Mouse (Mus musculus) heart, embryonic 11.5 days (tissue): ENCODE data around the gene Gucy1a1. TPM values are rescaled to one million over a fixed set of nuclear protein-coding genes. Genes with fewer than 3 reads are reported as not detected.
"Not testable (repeated sequence)": the region's sequence is repeated elsewhere in the genome, so short reads cannot be mapped to it uniquely, and the experiment has no call there.

Experiments used
- ATAC-seq: fragments of 200-750 bp; cut with Nextera tagmentation; replicated peaks from 2 replicates; pipeline ENCODE4 v1.8.0; 2017; ENCODE audit warnings: moderate library complexity; ENCODE audit not compliant: insufficient number of reproducible peaks, low FRiP score, low TSS enrichment
- H3K27ac ChIP-seq: fragments of 300-500 bp; sonication (generic); 2 replicates; pipeline ENCODE4 v1.5.1; 2014; ENCODE audit warnings: mild to moderate bottlenecking, low read depth, low read length
- H3K27me3 ChIP-seq: fragments of 300-500 bp; sonication (generic); 2 replicates; pipeline ENCODE4 v1.6.1; 2014; ENCODE audit warnings: mild to moderate bottlenecking, low read length, mixed read lengths; ENCODE audit not compliant: control insufficient read depth, insufficient read depth
- H3K36me3 ChIP-seq: fragments of 300-500 bp; sonication (generic); 2 replicates; pipeline ENCODE4 v1.6.1; 2014; ENCODE audit warnings: mild to moderate bottlenecking, low read length, moderate library complexity, mixed read lengths; ENCODE audit not compliant: control insufficient read depth, insufficient read depth
- H3K4me1 ChIP-seq: fragments of 300-500 bp; sonication (generic); 2 replicates; pipeline ENCODE4 v1.6.1; 2014; ENCODE audit warnings: low read length; ENCODE audit not compliant: control insufficient read depth, insufficient read depth
- H3K4me2 ChIP-seq: fragments of 300-500 bp; sonication (generic); 2 replicates; pipeline ENCODE4 v1.6.1; 2014; ENCODE audit warnings: mild to moderate bottlenecking, moderate library complexity
- H3K4me3 ChIP-seq: fragments of 300-500 bp; sonication (generic); 2 replicates; pipeline ENCODE4 v1.5.1; 2014; ENCODE audit warnings: low read depth, low read length
- H3K9ac ChIP-seq: fragments of 300-500 bp; sonication (generic); 2 replicates; pipeline ENCODE4 v1.6.1; 2014; ENCODE audit warnings: mild to moderate bottlenecking, low read depth, low read length, moderate library complexity
- H3K9me3 ChIP-seq: fragments of 300-500 bp; sonication (generic); replicated peaks from 2 replicates; pipeline ENCODE4 v1.6.1; 2016; ENCODE audit warnings: low read length; ENCODE audit not compliant: control insufficient read depth
- WGBS: fragments of 180-500 bp; shearing (Covaris S2); extraction: QIAGEN DNeasy Blood & Tissue Kit; methylation state at CpG from one replicate; pipeline ENCODE4 v1.1.7; 2014; ENCODE audit not compliant: insufficient replicate concordance; 5-methylcytosine and 5-hydroxymethylcytosine counted together
- polyA plus RNA-seq: library from polyadenylated mRNA; unstranded; fragments of >200 nt; fragmentation: Nextera tagmentation; extraction: Ambion mirVana; gene quantifications from 2 replicates; pipeline ENCODE4 v1.2.1, GENCODE M21; 2014

Gucy1a1 gene
- 45.4 and 57.7 TPM in 2 replicates for polyA plus RNA-seq

DNA sequence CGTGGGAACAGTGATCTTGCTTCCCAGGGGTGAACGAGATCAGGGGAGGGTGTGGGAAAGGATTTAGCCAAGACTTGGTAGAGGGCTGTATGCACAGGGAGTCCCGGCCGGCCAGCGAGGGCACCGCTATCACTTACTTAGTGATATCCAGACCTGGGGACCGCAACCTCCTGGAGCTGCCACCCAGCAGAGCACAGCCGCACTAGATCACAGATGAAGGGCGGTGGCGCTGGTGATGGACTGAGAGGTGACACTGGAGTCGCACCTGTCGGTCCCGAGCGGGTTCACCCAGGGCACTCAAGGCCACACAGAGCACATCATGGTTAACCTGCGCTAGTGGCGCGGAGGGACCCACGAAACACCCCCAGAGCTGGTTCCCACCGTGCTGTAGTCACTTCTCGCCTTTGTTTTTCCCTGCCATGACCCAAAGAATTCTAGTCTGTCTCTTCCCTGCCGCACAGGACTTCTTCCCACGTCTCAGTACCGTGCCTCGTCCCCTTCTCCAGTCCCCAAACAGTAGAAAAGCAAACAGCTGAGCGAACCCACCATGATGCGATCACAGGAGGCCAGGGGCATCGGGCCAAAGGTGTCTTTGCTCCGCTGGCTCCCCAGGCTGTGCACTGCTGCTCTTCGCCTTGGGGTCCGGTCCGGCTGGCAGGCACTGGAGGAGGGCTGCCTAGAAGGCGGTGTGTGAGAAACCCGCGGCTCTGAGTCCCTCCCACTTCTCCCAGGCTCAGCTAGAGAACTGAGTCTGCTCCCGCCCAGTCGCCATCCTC is at the start of gene Gucy1a1:
Gucy1a1 (minus strand) TSS at position 664 of the 776 bp plus-strand sequence.
- WGBS, result under 1% methylated on average over 36 of the region's 36 CpGs
- Histone ChIP-seq H3K9me3 (no peaks in the 10 kb centered on the region), H3K27me3 (no peaks in the 10 kb centered on the region), H3K4me3 (peak within 1 kb of the TSS; percentile 73), H3K4me2 (peak within 1 kb of the TSS; percentile 77), H3K36me3 (no peaks in the 10 kb centered on the region), H3K27ac (peak within 1 kb of the TSS; percentile 81), H3K9ac (peak within 1 kb of the TSS; percentile 86), H3K4me1 (peaks cover 14% of the 10 kb centered on the region; the same call in 1 of the 2 replicates)
- ATAC-seq, result peak; percentile 78

DNA sequence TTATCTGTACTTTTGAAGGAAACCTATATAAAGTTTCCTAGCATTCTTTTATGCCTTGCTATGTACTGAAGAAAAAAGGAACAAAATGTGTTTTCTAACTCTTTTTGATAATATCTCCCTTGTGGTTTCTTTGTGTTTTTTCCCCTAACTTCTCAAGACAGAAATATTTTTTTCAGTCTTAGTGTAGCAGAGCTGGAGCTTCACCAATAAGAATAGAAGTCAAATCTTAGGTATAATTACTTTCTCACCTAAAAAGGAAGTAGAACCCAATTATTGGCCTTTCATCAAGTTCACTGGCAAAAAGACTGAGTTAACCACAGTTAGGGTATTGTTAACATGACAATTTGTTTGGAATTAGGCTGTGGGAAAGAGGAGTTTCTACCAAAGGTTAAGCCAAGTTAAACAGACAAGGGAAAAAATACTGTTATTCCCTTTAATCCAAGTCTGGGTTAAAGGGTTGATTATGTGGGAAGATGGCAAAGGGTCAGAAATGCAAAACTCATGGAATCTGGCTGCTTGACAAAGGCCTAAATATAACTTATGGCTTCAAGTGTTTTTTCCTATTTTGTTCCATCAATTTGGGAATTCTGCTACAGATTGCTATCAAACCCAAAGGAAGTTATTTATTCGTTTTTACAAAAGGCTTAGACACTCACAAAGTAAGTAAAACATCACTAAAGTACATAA is 46.1 kb upstream of the Gucy1a1 start:
- Histone ChIP-seq H3K9ac (no peak overlapping the region), H3K4me1 (no peaks in the 10 kb centered on the region), H3K27me3 (no peaks in the 10 kb centered on the region), H3K4me2 (no peak overlapping the region), H3K36me3 (no peaks in the 10 kb centered on the region), H3K9me3 (no peaks in the 10 kb centered on the region), H3K27ac (no peak overlapping the region), H3K4me3 (no peak overlapping the region)
- 63% methylated on average over 1 of the region's 1 CpGs for WGBS
- no peak for ATAC-seq

DNA sequence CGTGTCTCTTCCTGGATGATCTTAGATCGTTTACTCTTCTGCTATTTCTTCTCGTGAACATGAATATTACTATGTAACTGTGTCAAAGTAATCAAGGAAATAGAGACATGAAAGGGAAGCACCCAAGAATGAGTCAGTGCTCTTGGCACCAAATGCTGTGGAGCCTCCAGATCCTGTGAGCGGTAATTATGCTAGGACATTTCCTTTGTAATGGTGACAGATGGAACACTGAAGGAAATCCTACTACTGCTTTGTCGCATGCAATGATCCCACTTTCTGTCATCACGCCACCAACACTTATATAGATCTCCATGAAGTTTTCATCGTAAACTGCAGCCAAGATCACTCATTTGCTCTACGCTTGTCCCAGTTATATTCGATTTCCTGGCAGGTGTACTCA is 40.0 kb upstream of the Gucy1a1 start:
- no peak overlapping the region for H3K27ac ChIP-seq
- H3K4me1 ChIP-seq, result no peaks in the 10 kb centered on the region
- 85% methylated on average over 9 of the region's 9 CpGs for WGBS
- H3K4me2 ChIP-seq, result no peak overlapping the region
- H3K9ac ChIP-seq, result no peak overlapping the region
- no peaks in the 10 kb centered on the region for H3K36me3 ChIP-seq
- ATAC-seq, result no peak
- H3K9me3 ChIP-seq, result no peaks in the 10 kb centered on the region
- no peaks in the 10 kb centered on the region for H3K27me3 ChIP-seq
- no peak overlapping the region for H3K4me3 ChIP-seq

DNA sequence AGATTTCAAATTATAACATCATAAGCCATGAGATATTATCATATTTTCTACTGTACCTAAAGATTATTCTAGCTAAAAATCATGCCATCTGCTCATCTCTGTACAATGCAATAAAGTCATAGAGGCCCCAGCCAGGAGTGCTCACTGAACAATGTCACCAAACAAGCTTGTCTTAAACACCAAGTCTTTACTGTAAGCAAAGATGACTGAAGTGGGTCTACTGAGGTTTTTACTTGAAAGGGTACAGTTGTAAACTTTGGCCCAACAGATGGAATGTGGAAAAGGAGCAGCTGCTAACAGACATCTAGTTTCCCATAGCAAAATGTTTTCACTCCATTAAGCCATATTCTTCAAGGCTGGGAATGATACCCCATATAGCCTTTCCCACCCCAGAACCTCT is 35.9 kb upstream of the Gucy1a1 start:
- Histone ChIP-seq H3K9ac (no peak overlapping the region), H3K27ac (no peak overlapping the region), H3K4me2 (no peak overlapping the region), H3K9me3 (no peaks in the 10 kb centered on the region), H3K27me3 (no peaks in the 10 kb centered on the region), H3K4me3 (no peak overlapping the region), H3K36me3 (no peaks in the 10 kb centered on the region), H3K4me1 (no peaks in the 10 kb centered on the region)
- no peak for ATAC-seq

DNA sequence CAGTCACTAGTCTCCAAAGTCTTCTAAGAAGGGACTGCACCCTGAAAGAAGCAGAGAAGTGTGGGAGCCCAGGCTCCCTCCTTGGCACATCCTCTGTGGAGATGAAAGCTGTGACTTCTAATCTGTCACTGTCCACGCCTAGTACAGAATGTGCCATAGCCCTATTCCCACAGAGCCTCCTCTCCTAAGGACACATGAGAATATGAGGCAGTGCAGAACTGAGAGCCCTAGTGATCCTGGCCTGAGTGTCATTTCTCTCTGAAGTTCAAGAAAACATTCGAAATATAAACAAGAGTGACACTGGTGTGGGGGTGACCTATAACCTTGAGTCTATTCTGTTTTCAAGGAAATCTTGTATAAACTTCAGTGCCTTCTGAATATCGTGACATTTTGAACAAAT is 34.7 kb upstream of the Gucy1a1 start:
- no peaks in the 10 kb centered on the region for H3K36me3 ChIP-seq
- ATAC-seq, result no peak
- no peaks in the 10 kb centered on the region for H3K9me3 ChIP-seq
- WGBS, result 60% methylated on average over 3 of the region's 3 CpGs
- no peak overlapping the region for H3K4me3 ChIP-seq
- H3K27ac ChIP-seq, result no peak overlapping the region
- H3K27me3 ChIP-seq, result no peaks in the 10 kb centered on the region
- no peak overlapping the region for H3K4me2 ChIP-seq
- H3K9ac ChIP-seq, result no peak overlapping the region
- H3K4me1 ChIP-seq, result no peaks in the 10 kb centered on the region

DNA sequence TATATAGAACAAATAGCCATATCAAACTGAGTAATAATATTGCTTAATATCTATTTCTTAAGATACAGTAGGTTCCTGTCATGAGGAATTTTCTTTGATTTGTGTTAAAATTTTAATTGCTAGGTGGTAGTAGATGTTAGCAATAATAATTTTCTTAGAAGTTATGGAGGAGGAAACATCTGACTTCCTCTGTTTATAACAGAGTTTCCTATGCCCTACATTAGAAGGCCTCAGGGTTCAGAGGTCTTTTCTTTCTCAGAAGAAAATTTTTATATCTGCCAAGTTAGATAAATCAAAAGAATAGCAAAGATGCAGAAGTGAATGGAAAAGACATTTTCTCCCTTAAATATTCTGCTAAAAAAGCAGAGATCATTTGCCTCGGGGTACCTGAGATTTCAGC is 29.9 kb upstream of the Gucy1a1 start:
- ATAC-seq, result no peak
- Histone ChIP-seq H3K4me3 (no peak overlapping the region), H3K4me2 (no peak overlapping the region), H3K9ac (no peak overlapping the region), H3K27ac (no peak overlapping the region), H3K4me1 (no peaks in the 10 kb centered on the region), H3K36me3 (no peaks in the 10 kb centered on the region), H3K9me3 (no peaks in the 10 kb centered on the region), H3K27me3 (no peaks in the 10 kb centered on the region)
- 81% methylated on average over 1 of the region's 1 CpGs for WGBS

DNA sequence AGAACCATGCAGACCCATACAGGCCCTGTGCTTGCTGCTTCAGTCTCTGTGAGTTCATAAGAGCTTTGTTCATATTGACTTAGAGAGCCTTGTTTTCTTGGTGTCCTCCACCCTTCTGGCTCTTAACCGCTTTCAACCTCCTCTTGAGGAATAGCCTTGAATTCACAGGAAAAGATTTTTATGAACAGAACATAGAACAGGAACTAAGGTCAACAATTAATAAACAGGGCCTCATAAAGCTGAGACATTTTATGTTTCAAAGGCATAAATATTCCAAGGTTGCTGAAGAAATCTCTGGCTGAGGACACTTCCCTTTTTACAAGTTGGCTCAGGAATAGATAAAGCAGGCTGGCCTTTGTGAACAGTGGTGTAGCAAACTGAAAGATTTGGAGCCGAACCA is 21.5 kb upstream of the Gucy1a1 start:
- Histone ChIP-seq H3K27ac (no peak overlapping the region), H3K4me3 (no peak overlapping the region), H3K4me1 (no peaks in the 10 kb centered on the region), H3K36me3 (no peaks in the 10 kb centered on the region), H3K27me3 (no peaks in the 10 kb centered on the region), H3K9me3 (no peaks in the 10 kb centered on the region), H3K9ac (no peak overlapping the region), H3K4me2 (no peak overlapping the region)
- 78% methylated on average over 2 of the region's 2 CpGs for WGBS
- no peak for ATAC-seq

DNA sequence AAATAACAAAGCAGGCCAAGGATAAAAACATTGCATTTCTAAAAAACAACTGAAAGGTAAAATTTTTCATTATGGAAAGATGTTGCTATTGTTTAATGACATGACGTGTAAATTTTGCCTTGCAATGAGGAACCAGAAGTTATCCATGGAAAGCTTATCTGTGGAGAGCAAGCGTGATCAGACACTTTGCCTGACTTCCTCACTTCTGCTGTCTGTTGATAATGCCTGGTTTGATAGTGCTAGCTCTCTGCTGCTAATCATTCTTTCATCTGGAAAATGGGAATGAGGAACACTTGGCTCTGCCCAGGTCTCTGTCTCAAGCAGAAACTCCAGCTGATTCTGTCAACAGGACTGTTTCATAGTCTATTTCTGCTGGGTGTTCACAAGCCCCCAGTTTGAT is 20.3 kb upstream of the Gucy1a1 start:
- no peak overlapping the region for H3K27ac ChIP-seq
- no peaks in the 10 kb centered on the region for H3K27me3 ChIP-seq
- no peaks in the 10 kb centered on the region for H3K4me1 ChIP-seq
- no peaks in the 10 kb centered on the region for H3K36me3 ChIP-seq
- no peak for ATAC-seq
- H3K4me3 ChIP-seq, result no peak overlapping the region
- no peak overlapping the region for H3K9ac ChIP-seq
- no peak overlapping the region for H3K4me2 ChIP-seq
- H3K9me3 ChIP-seq, result no peaks in the 10 kb centered on the region
- 35% methylated on average over 2 of the region's 2 CpGs for WGBS

DNA sequence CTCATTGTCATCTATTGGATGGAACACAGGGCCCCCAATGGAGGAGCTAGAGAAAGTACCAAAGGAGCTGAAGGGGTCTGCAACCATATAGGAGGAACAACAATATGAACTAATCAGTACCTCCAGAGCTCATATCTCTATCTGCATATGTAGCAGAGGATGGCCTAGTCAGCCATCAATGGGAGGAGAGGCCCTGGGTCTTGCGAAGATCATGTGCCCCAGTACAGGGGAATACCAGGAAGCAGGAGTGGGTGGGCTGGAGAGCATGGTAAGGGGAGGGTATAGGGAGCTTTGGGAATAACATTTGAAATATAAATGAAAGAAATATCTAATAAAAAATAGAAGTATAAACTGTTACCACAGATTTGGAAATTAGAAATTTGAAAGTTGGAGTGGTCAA is 17.4 kb upstream of the Gucy1a1 start:
- H3K27me3 ChIP-seq, H3K4me1 ChIP-seq, ATAC-seq, H3K4me3 ChIP-seq, H3K9me3 ChIP-seq, H3K36me3 ChIP-seq, H3K27ac ChIP-seq, H3K9ac ChIP-seq, H3K4me2 ChIP-seq: not testable (repeated sequence)
- 82% methylated on average over 1 of the region's 1 CpGs for WGBS
